Mouse (Mus musculus) right cerebral cortex, postnatal 4 days (tissue): ENCODE data around the gene Camta1.

ENCODE experiments used
- DNase-seq: peaks from one replicate; pipeline ENCODE4 v3.0.0-alpha.2; 2022

Gene Camta1

GRCm38 (mm10) chr4:151305761-151306160, 555.9 kb downstream of the Camta1 start:
- no peak for DNase-seq

DNA sequence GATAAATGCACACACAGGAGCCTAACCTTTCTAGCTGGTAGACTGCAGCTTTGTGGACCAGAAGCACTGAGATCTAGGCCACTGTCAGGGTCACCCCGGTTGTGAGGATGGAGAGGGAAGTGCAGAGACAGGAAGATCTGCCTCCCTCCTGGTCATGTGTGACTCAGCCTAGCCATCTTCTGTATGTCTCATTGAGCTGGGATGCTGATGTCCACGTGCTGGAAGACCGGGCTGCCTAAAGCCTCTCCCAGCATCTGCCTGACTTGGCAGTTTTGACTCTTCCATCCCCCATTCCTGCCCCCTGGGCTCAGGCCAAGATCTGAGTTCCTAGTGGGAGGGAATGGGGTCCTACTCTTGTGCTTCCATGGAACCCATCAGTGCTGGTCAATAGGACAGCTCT, 557.7 kb downstream of the Camta1 start:
- no peak for DNase-seq

GRCm38 (mm10) chr4:151303436-151303835, 558.2 kb downstream of the Camta1 start:
- DNase-seq = no peak

- DNase-seq = peak; percentile 65
Measured at GRCm38 (mm10) chr4:151302195-151303126, 559.2 kb downstream of the Camta1 start.

GRCm38 (mm10) chr4:151301337-151301736, 560.3 kb downstream of the Camta1 start:
- no peak for DNase-seq

GRCm38 (mm10) chr4:151300706-151301105, 561.0 kb downstream of the Camta1 start:
- DNase-seq = no peak

GRCm38 (mm10) chr4:151295515-151296203, 566.0 kb downstream of the Camta1 start:
- no peak for DNase-seq

GRCm38 (mm10) chr4:151288893-151289585, 572.6 kb downstream of the Camta1 start:
- no peak for DNase-seq

GRCm38 (mm10) chr4:151285905-151286445, 575.7 kb downstream of the Camta1 start:
- no peak for DNase-seq

DNA sequence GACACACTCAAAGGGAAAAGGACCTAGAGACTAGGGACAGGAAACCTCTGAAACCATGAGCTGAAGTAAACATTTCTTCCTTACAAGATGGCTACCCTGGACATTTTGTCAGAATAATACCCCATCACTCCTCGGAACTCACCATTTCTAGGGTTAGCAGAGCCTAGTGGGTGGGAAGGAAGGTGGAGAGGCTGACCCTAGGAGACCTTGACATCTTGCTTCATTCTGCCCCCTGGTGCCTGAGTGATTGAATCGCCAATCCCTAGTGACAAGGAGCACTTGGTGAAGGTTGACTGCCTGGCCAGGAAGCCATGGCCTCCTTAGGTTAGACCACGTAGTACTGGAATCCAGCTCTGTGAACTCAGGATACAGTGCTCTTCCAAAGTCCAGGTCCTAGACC, 576.2 kb downstream of the Camta1 start:
- DNase-seq = no peak

DNA sequence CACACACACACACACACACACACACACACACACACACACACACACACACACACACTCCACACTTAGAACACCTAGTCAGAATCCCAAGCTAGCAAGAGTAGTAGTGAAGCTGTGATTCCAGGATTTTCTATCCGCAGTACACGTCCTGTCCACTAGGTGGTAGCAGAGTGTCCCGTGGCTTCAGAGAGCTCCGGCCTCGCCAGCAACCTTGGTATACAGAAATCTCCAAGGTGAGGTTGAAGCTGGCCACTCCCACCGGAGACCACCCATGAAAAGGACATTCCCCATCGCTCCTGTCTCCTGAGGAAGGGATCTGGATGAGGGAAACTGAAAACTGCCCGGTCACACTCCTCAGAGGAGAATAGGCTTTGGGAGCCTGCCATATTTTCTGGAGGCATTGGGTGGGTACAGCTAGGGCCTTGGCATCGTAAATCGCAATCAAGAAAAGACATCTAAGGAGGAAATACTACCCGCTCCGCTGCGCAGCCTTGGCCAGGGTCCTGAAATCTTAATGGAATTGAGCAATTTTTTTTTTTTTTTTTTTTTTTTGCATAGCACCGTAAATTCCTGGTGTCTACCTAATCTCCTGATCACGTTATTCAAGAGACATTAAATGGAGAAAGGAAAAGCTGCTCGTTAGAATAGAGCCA, 578.5 kb downstream of the Camta1 start:
- peak; percentile 57 for DNase-seq

GRCm38 (mm10) chr4:151282103-151282502, 579.6 kb downstream of the Camta1 start:
- no peak for DNase-seq

GRCm38 (mm10) chr4:151275292-151275691, 586.4 kb downstream of the Camta1 start:
- peak; percentile 54 for DNase-seq

GRCm38 (mm10) chr4:151263786-151264414, 597.8 kb downstream of the Camta1 start:
- DNase-seq = peak; percentile 37

GRCm38 (mm10) chr4:151263052-151263451, 598.6 kb downstream of the Camta1 start:
- DNase-seq = no peak

DNA sequence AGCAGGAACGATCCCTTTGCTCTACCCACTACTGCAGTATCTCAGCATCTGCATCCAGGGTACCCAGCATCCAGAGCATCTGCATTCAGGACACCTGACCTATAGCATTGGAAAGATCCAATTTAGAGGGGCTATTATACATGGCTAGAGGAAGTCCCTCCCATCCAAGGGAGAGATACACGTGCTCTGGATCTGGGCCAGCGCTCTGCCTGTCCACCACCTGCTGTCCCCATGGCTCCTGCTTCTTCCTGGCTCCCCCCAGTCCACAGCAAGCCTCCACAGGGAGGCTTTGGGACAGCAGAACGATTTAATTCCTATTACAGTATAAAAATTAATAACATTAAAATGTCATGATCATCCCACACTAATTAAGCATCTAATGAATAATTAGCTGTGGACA, 605.1 kb downstream of the Camta1 start:
- DNase-seq = no peak

- DNase-seq = no peak
Measured at GRCm38 (mm10) chr4:151250824-151251223, 610.9 kb downstream of the Camta1 start.

DNA sequence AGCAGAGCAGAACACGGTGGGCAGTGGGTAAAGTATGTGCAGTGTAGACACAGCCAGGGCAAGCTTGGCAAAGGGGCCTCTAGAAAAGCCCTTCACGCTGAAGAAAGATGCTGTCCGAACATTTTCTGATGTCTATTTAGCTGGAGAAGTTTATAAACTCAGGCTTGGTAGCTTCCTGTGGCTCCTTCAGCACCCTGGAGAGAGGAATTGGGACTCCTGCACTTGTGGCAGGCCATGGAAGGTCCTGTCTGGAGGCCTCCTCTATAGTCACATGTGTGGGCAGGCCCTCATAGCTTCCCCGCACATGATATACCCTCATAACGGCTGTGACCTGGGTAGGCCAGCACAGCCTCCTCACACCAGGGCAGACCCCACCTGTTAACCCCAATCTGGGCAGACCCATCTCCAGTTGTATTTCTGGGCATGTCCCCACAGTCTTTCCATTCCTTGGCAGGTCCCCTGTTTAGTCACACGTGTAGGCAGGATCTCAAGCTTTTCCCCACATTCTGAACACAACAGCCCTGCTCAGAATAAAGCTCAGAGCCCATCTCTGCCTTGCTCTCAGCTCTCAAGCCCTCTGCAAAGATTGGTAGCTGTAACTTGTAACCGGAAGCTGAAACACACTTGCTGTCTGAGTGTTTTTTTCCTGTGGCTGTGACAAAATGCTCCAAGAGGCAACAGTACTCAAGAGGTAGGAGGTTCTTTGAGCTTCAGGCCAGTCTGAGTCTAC, 616.4 kb downstream of the Camta1 start:
- no peak for DNase-seq

DNA sequence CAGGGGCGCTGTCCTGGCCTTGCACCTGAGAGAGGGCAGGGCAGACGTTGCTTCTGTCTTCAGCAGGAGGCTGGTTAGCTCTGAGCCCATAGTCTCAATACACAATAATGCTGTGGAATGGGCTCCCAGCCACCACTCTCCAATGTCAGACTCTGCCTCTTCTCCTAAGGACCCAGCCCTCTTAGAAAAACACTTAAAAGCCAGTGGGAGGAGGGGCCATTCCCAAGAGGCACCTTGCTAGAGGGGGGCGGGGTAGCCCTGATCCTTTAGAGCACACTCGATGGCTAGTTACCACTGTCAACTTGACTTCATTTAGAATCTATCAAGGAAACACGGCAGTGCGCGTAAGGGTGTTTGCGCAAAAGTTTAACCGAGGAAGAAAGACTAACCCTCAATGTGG, 618.2 kb downstream of the Camta1 start:
- DNase-seq = no peak

GRCm38 (mm10) chr4:151242751-151243150, 618.9 kb downstream of the Camta1 start:
- DNase-seq = no peak

GRCm38 (mm10) chr4:151240465-151240864, 621.2 kb downstream of the Camta1 start:
- no peak for DNase-seq
